Mouse (Mus musculus) neural tube, embryonic 11.5 days (tissue): ENCODE measurements around the gene N4bp2. TPM values are rescaled to one million over a fixed set of nuclear protein-coding genes. Genes with fewer than 3 reads are reported as not detected.
A peak's percentile ranks its signal among the peaks of the same experiment; 100 is the strongest.
"Not testable (repeated sequence)": the region's sequence is repeated elsewhere in the genome, so short reads cannot be mapped to it uniquely, and the experiment has no call there.

ENCODE experiments used
- ATAC-seq: fragments of 200-750 bp; cut with Nextera tagmentation; 2 replicates; pipeline ENCODE4 v1.8.0; 2017; ENCODE audit warnings: moderate number of reproducible peaks, mild to moderate bottlenecking, moderate TSS enrichment, moderate library complexity; ENCODE audit not compliant: insufficient read depth, low FRiP score, low TSS enrichment
- DNase-seq: peaks from one replicate; pipeline ENCODE4 v3.0.0-alpha.2; 2015; ENCODE audit warnings: low spot score
- H3K27ac ChIP-seq: fragments of 300-500 bp; sonication (generic); 2 replicates; pipeline ENCODE4 v1.5.1; 2014; ENCODE audit warnings: low read depth, mild to moderate bottlenecking, low read length
- H3K27me3 ChIP-seq: fragments of 300-500 bp; sonication (generic); 2 replicates; pipeline ENCODE4 v1.6.1; 2014; ENCODE audit warnings: mild to moderate bottlenecking, low read length, mixed read lengths; ENCODE audit not compliant: control insufficient read depth, insufficient read depth
- H3K36me3 ChIP-seq: fragments of 300-500 bp; sonication (generic); 2 replicates; pipeline ENCODE4 v1.6.1; 2014; ENCODE audit warnings: mild to moderate bottlenecking, low read length, moderate library complexity, mixed read lengths; ENCODE audit not compliant: control insufficient read depth, insufficient read depth
- H3K4me1 ChIP-seq: fragments of 300-500 bp; sonication (generic); 2 replicates; pipeline ENCODE4 v1.6.1; 2014; ENCODE audit warnings: low read length, mixed read lengths; ENCODE audit not compliant: control insufficient read depth, insufficient read depth
- H3K4me2 ChIP-seq: fragments of 300-500 bp; sonication (generic); 2 replicates; pipeline ENCODE4 v1.6.1; 2014; ENCODE audit warnings: low read depth, mild to moderate bottlenecking, moderate library complexity
- H3K4me3 ChIP-seq: fragments of 300-500 bp; sonication (generic); 2 replicates; pipeline ENCODE4 v1.5.1; 2014; ENCODE audit warnings: low read depth, low read length
- H3K9ac ChIP-seq: fragments of 300-500 bp; sonication (generic); 2 replicates; pipeline ENCODE4 v1.6.1; 2014; ENCODE audit warnings: mild to moderate bottlenecking, low read length
- H3K9me3 ChIP-seq: fragments of 300-500 bp; sonication (generic); 2 replicates; pipeline ENCODE4 v1.6.1; 2016; ENCODE audit warnings: low read length; ENCODE audit not compliant: control insufficient read depth
- WGBS: fragments of 180-500 bp; shearing (Covaris S2); extraction: QIAGEN DNeasy Blood & Tissue Kit; methylation state at CpG from one replicate; pipeline ENCODE4 v1.1.7; 2014; 5-methylcytosine and 5-hydroxymethylcytosine counted together
- polyA plus RNA-seq: library from polyadenylated mRNA; unstranded; fragments of >200 nt; fragmentation: Nextera tagmentation; extraction: Ambion mirVana; gene quantifications from 2 replicates; pipeline ENCODE4 v1.2.1, GENCODE M21; 2014

Gene N4bp2
- polyA plus RNA-seq: 34.9 and 38.1 TPM in 2 replicates

GRCm38 (mm10) chr5:65763088-65763915 is at the start of gene N4bp2:
Gene N4bp2 (plus strand): TSS chr5:65763521.
- ATAC-seq: peak; percentile 49
- Histone ChIP-seq H3K4me3 (peak within 1 kb of the TSS; percentile 84), H3K27ac (peak within 1 kb of the TSS; percentile 99), H3K27me3 (no peaks in the 10 kb centered on the region), H3K36me3 (no peaks in the 10 kb centered on the region), H3K9ac (peak within 1 kb of the TSS; percentile 99), H3K9me3 (no peaks in the 10 kb centered on the region), H3K4me1 (peaks cover 7% of the 10 kb centered on the region), H3K4me2 (peak within 1 kb of the TSS; percentile 77)
- 0% methylated on average over 53 of the region's 80 CpGs for WGBS
- DNase-seq: peak; percentile 76

- Histone ChIP-seq H3K27me3 (no peaks in the 10 kb centered on the region), H3K9me3 (no peaks in the 10 kb centered on the region), H3K9ac (no peak overlapping the region), H3K4me2 (no peak overlapping the region), H3K27ac (no peak overlapping the region), H3K4me3 (no peak overlapping the region), H3K36me3 (no peaks in the 10 kb centered on the region), H3K4me1 (no peaks in the 10 kb centered on the region)
- 91% methylated on average over 6 of the region's 6 CpGs for WGBS
- DNase-seq (no peak), ATAC-seq (no peak)
Observed at GRCm38 (mm10) chr5:65715084-65715483, 48.2 kb upstream of the N4bp2 start.

GRCm38 (mm10) chr5:65717063-65717902 is 46.0 kb upstream of the N4bp2 start:
- H3K27ac ChIP-seq: no peak overlapping the region
- DNase-seq: no peak
- WGBS: 85% methylated on average over 18 of the region's 18 CpGs

GRCm38 (mm10) chr5:65717903-65718211 is 45.5 kb upstream of the N4bp2 start:
- 88% methylated on average over 8 of the region's 8 CpGs for WGBS
- not testable (repeated sequence) for H3K4me2 ChIP-seq, H3K9ac ChIP-seq, H3K9me3 ChIP-seq, H3K4me3 ChIP-seq, DNase-seq, H3K27me3 ChIP-seq, H3K27ac ChIP-seq, H3K36me3 ChIP-seq, H3K4me1 ChIP-seq, ATAC-seq

More at GRCm38 (mm10) chr5:65717063-65717902, 46.0 kb upstream of the N4bp2 start:
- H3K9ac ChIP-seq: no peak overlapping the region
- H3K9me3 ChIP-seq: no peaks in the 10 kb centered on the region
- H3K4me1 ChIP-seq: no peaks in the 10 kb centered on the region
- ATAC-seq: no peak
- H3K27me3 ChIP-seq: no peaks in the 10 kb centered on the region
- no peak overlapping the region for H3K4me3 ChIP-seq
- no peak overlapping the region for H3K4me2 ChIP-seq
- H3K36me3 ChIP-seq: no peaks in the 10 kb centered on the region

- H3K9me3 ChIP-seq: no peaks in the 10 kb centered on the region
- H3K36me3 ChIP-seq: no peaks in the 10 kb centered on the region
- H3K4me1 ChIP-seq: no peaks in the 10 kb centered on the region
- no peaks in the 10 kb centered on the region for H3K27me3 ChIP-seq
- no peak for DNase-seq
- no peak overlapping the region for H3K4me2 ChIP-seq
- H3K4me3 ChIP-seq: no peak overlapping the region
- no peak overlapping the region for H3K27ac ChIP-seq
- ATAC-seq: no peak
- 19% methylated on average over 3 of the region's 3 CpGs for WGBS
- H3K9ac ChIP-seq: no peak overlapping the region
Observed at GRCm38 (mm10) chr5:65718368-65718767, 45.0 kb upstream of the N4bp2 start.

- peak; percentile 75 for ATAC-seq
- DNase-seq: peak; percentile 63
- 2% methylated on average over 23 of the region's 23 CpGs for WGBS
- Histone ChIP-seq H3K9ac (peak overlapping the region; percentile 41), H3K27me3 (no peaks in the 10 kb centered on the region), H3K36me3 (no peaks in the 10 kb centered on the region), H3K4me3 (peak overlapping the region; percentile 35), H3K4me1 (no peaks in the 10 kb centered on the region; the same call in 1 of the 2 replicates), H3K4me2 (peak overlapping the region; percentile 50), H3K27ac (peak overlapping the region; percentile 80), H3K9me3 (no peaks in the 10 kb centered on the region)
Observed at GRCm38 (mm10) chr5:65724311-65725054, 38.8 kb upstream of the N4bp2 start.

GRCm38 (mm10) chr5:65731173-65732007 is 31.9 kb upstream of the N4bp2 start:
- H3K9ac ChIP-seq: no peak overlapping the region
- ATAC-seq (no peak), DNase-seq (no peak)
- no peaks in the 10 kb centered on the region for H3K9me3 ChIP-seq
- no peaks in the 10 kb centered on the region for H3K27me3 ChIP-seq
- H3K27ac ChIP-seq: no peak overlapping the region
- H3K4me2 ChIP-seq: no peak overlapping the region
- no peaks in the 10 kb centered on the region for H3K4me1 ChIP-seq
- H3K36me3 ChIP-seq: no peaks in the 10 kb centered on the region
- WGBS: 70% methylated on average over 9 of the region's 9 CpGs
- no peak overlapping the region for H3K4me3 ChIP-seq

GRCm38 (mm10) chr5:65735601-65736000 is 27.7 kb upstream of the N4bp2 start:
- H3K4me2 ChIP-seq: no peak overlapping the region
- H3K36me3 ChIP-seq: no peaks in the 10 kb centered on the region
- no peak for DNase-seq
- H3K4me1 ChIP-seq: no peaks in the 10 kb centered on the region
- ATAC-seq: no peak
- H3K9ac ChIP-seq: no peak overlapping the region
- no peak overlapping the region for H3K27ac ChIP-seq
- no peak overlapping the region for H3K4me3 ChIP-seq
- 89% methylated on average over 2 of the region's 2 CpGs for WGBS
- no peaks in the 10 kb centered on the region for H3K9me3 ChIP-seq
- H3K27me3 ChIP-seq: no peaks in the 10 kb centered on the region
